Mouse (Mus musculus) heart, embryonic 14.5 days (tissue): ENCODE results near the gene Olfr9. TPM values are rescaled to one million over a fixed set of nuclear protein-coding genes. Genes with fewer than 3 reads are reported as not detected.

ENCODE experiments used
- polyA plus RNA-seq: library from polyadenylated mRNA; unstranded; fragments of >200 nt; fragmentation: Nextera tagmentation; extraction: Ambion mirVana; gene quantifications from 2 replicates; pipeline ENCODE4 v1.2.1, GENCODE M21; 2014

Olfr9 gene
- polyA plus RNA-seq, 1 experiment from 2014 or later, result not detected

Other genes with a start within 250 kb of the Olfr9 start
- 5.4 and 7.1 TPM in 2 replicates for gene Dgka, start 244.6 kb upstream of the Olfr9 start, polyA plus RNA-seq
- gene Pym1, start 241.5 kb upstream of the Olfr9 start, polyA plus RNA-seq, result 16.0 and 18.3 TPM in 2 replicates
- 1.1 and 1.8 TPM in 2 replicates for gene Mmp19, start 198.5 kb upstream of the Olfr9 start, polyA plus RNA-seq
- gene Dnajc14, start 185.4 kb upstream of the Olfr9 start, polyA plus RNA-seq, result 28.2 and 31.0 TPM in 2 replicates
- 16.6 and 18.2 TPM in 2 replicates for gene Tmem198b, start 185.1 kb upstream of the Olfr9 start, polyA plus RNA-seq
- gene Sarnp, start 172.1 kb upstream of the Olfr9 start, polyA plus RNA-seq, result 157 and 168 TPM in 2 replicates
- gene Ormdl2, start 167.8 kb upstream of the Olfr9 start, polyA plus RNA-seq, result 41.4 and 46.1 TPM in 2 replicates
- 2.3 and 3.4 TPM in 2 replicates for gene Gdf11, start 97.7 kb upstream of the Olfr9 start, polyA plus RNA-seq
- 363 and 394 TPM in 2 replicates for gene Cd63, start 88.4 kb upstream of the Olfr9 start, polyA plus RNA-seq
- 7.7 and 11.5 TPM in 2 replicates for gene Rdh5, start 66.5 kb upstream of the Olfr9 start, polyA plus RNA-seq
- gene Bloc1s1, start 65.4 kb upstream of the Olfr9 start, polyA plus RNA-seq, result 239 and 251 TPM in 2 replicates
- gene Itga7, start 55.6 kb upstream of the Olfr9 start, polyA plus RNA-seq, result 3.7 and 3.9 TPM in 2 replicates
- gene Mettl7b, start 28.4 kb upstream of the Olfr9 start, polyA plus RNA-seq, result 0.32 TPM in 1 of 2 replicates, not detected in the other
- not detected in 2 replicates for gene Olfr763, start 21.4 kb downstream of the Olfr9 start, polyA plus RNA-seq
- gene Olfr764-ps1, start 50.5 kb downstream of the Olfr9 start, polyA plus RNA-seq, result not detected in 2 replicates
- gene Olfr765, start 60.6 kb downstream of the Olfr9 start, polyA plus RNA-seq, result not detected in 2 replicates
- gene Olfr766-ps1, start 79.5 kb downstream of the Olfr9 start, polyA plus RNA-seq, result not detected in 2 replicates
- gene Olfr767, start 93.5 kb downstream of the Olfr9 start, polyA plus RNA-seq, result not detected in 2 replicates
- not detected in 2 replicates for gene Olfr768, start 109.9 kb downstream of the Olfr9 start, polyA plus RNA-seq
- not detected in 2 replicates for gene Olfr769, start 128.4 kb downstream of the Olfr9 start, polyA plus RNA-seq
- not detected in 2 replicates for gene Olfr770, start 149.6 kb downstream of the Olfr9 start, polyA plus RNA-seq
- gene Olfr771, start 175.3 kb downstream of the Olfr9 start, polyA plus RNA-seq, result not detected in 2 replicates
- gene Olfr772, start 188.5 kb downstream of the Olfr9 start, polyA plus RNA-seq, result not detected in 2 replicates
- not detected in 2 replicates for gene Olfr773, start 198.0 kb downstream of the Olfr9 start, polyA plus RNA-seq
- gene Olfr774, start 246.8 kb downstream of the Olfr9 start, polyA plus RNA-seq, result not detected in 2 replicates